Mouse (Mus musculus) bone marrow, adult 2 months (tissue): ENCODE results near the gene Myo7a. TPM values are rescaled to one million over a fixed set of nuclear protein-coding genes. Genes with fewer than 3 reads are reported as not detected.

Experiments used
- H3K27ac ChIP-seq: fragments of 200-500 bp; 2 replicates; pipeline ENCODE4 v1.5.1; 2012; ENCODE audit warnings: low read depth, mild to moderate bottlenecking, control low read depth, inconsistent platforms, low read length; ENCODE audit not compliant: control insufficient read depth, poor library complexity, insufficient read depth
- H3K4me1 ChIP-seq: fragments of 200-500 bp; 2 replicates; pipeline ENCODE4 v1.6.1; 2011; ENCODE audit warnings: low read length; ENCODE audit not compliant: control insufficient read depth, insufficient read depth
- H3K4me3 ChIP-seq: fragments of 200-500 bp; replicated peaks from 2 replicates; pipeline ENCODE3; 2011; ENCODE audit warnings: mild to moderate bottlenecking, low read depth, low read length, control low read depth; ENCODE audit not compliant: control insufficient read depth
- CTCF ChIP-seq: fragments of 200-500 bp; IDR thresholded peaks from 2 replicates; pipeline ENCODE4 v1.5.1; 2011; ENCODE audit warnings: low read length, control low read depth; ENCODE audit not compliant: control insufficient read depth, insufficient read depth
- POLR2A ChIP-seq: fragments of 200-500 bp; IDR thresholded peaks from 2 replicates; pipeline ENCODE4 v1.6.1; 2011; ENCODE audit warnings: low read depth, mild to moderate bottlenecking, control low read depth, low read length, borderline replicate concordance; ENCODE audit not compliant: control insufficient read depth
- WGBS: fragments of 180-500 bp; shearing (Covaris S2); methylation state at CpG from one replicate; pipeline ENCODE4 v1.1.7; 2018; 5-methylcytosine and 5-hydroxymethylcytosine counted together
- polyA plus RNA-seq: library from polyadenylated mRNA; stranded (reverse); fragments of >200 nt; gene quantifications from 2 replicates; pipeline ENCODE4 v1.2.4, GENCODE M21; 2011; ENCODE audit warnings: low replicate concordance; ENCODE audit not compliant: missing spikeins, insufficient read depth, insufficient read length

Gene Myo7a
- polyA plus RNA-seq, 1 experiment = 27.0 TPM

DNA sequence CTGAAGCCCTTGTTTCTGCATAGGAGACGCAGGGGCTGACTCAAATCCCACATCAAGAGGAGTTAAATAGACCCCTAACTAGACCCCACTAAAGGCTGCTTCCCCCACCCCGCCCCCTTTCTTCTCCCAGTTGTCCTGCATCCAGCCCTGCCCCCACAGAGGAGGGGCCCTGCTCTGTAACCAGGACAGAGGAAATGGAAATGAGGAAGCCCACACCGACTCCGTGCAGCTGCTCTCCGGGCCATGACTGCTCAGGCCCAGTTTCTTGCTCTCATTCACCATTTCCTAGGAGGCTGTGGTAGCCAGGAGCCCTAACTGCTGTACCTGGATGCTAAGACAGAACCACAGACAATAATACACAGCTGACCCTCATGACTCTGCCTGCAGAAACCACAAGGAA is 36.9 kb downstream of the Myo7a start:
- Histone ChIP-seq H3K4me3 (no peak overlapping the region), H3K4me1 (peaks cover 3% of the 10 kb centered on the region; the same call in 1 of the 2 replicates), H3K27ac (no peak overlapping the region)
- TF ChIP-seq POLR2A = no peak
- TF ChIP-seq CTCF = no peak
- WGBS = 19% methylated on average over 5 of the region's 5 CpGs

- Histone ChIP-seq H3K27ac (no peak overlapping the region), H3K4me1 (peaks cover under 1% of the 10 kb centered on the region; the same call in 1 of the 2 replicates), H3K4me3 (no peak overlapping the region)
- TF ChIP-seq POLR2A = no peak
- no peak for TF ChIP-seq CTCF
- 76% methylated on average over 11 of the region's 11 CpGs for WGBS
These were observed 41.9 kb downstream of the Myo7a start for GRCm38 (mm10) chr7:98077453-98077852.

GRCm38 (mm10) chr7:98071620-98072019 is 47.7 kb downstream of the Myo7a start:
- Histone ChIP-seq H3K4me3 (no peak overlapping the region), H3K4me1 (no peaks in the 10 kb centered on the region), H3K27ac (no peak overlapping the region)
- WGBS = 30% methylated on average over 5 of the region's 5 CpGs
- TF ChIP-seq POLR2A (no peak), CTCF (peak; percentile 99)

DNA sequence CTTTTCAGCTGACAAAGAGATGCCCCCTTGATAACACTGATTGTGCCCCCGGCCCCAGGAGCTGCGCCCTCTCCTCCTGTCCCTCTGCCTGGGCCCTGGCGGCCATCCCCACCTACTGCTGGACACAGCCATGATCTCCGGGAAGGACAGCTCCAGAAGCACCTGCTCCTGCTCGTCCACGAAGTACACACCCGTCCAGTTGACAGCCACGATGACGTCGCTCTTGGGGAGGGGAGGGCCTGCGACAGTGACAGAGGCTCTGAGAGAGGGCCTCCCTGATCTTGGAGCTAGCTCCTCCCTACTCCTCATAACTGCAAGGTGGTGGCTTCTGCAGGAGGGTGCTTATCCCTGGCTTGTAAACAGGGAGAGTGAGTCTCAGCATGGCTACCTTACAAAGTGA is 53.1 kb downstream of the Myo7a start:
- Histone ChIP-seq H3K27ac (no peak overlapping the region), H3K4me1 (no peaks in the 10 kb centered on the region), H3K4me3 (no peak overlapping the region)
- WGBS = 85% methylated on average over 11 of the region's 11 CpGs
- TF ChIP-seq CTCF = no peak
- no peak for TF ChIP-seq POLR2A

DNA sequence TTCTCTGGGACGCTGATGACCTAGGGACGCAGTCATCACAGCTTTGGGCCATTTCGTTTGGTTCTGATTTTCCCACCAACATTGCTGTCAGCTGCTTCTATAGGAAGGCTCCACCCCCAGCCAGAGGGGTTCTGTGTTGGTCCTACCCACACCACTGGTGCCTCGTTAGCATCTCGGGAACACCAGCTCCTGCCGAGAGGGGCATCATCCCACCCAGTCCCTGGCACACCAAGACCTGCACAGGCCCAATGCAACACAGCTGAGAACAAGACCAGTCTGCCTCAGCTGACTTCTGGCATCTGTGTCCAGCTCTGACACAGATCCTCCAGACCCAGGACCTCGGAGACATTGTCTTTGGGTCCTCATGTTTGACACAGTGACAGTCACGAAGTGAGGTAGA is 64.4 kb downstream of the Myo7a start:
- Histone ChIP-seq H3K4me1 (no peaks in the 10 kb centered on the region), H3K27ac (no peak overlapping the region), H3K4me3 (no peak overlapping the region)
- WGBS = 84% methylated on average over 8 of the region's 8 CpGs
- TF ChIP-seq CTCF (no peak), POLR2A (no peak)

GRCm38 (mm10) chr7:98054461-98054860 is 64.9 kb downstream of the Myo7a start:
- TF ChIP-seq POLR2A (no peak), CTCF (no peak)
- Histone ChIP-seq H3K27ac (no peak overlapping the region), H3K4me3 (no peak overlapping the region), H3K4me1 (no peaks in the 10 kb centered on the region)
- WGBS = 67% methylated on average over 9 of the region's 9 CpGs

DNA sequence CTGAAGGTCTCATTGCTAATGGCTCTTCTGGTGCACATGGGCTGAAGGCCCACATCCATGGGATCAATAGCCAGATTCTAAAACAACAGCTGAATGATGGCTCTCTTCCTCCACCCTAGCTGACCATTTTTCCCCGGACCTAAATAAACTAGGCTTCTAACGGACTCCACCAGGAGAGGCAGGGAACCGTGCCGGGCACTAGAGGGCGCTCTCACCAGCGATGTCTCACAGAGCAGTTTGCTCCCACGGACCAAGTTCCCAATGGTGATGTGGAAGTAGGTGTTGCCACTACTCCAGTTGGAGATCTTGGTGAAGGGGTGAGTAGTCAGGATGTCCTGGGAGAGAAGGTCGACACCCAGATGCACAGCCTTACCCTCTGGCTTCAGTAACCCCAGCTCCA is 67.3 kb downstream of the Myo7a start:
- no peaks in the 10 kb centered on the region for H3K4me1 ChIP-seq
- no peak overlapping the region for H3K27ac ChIP-seq
- WGBS = 19% methylated on average over 8 of the region's 8 CpGs
- no peak overlapping the region for H3K4me3 ChIP-seq
- TF ChIP-seq POLR2A = no peak
- peak; percentile 82 for TF ChIP-seq CTCF

DNA sequence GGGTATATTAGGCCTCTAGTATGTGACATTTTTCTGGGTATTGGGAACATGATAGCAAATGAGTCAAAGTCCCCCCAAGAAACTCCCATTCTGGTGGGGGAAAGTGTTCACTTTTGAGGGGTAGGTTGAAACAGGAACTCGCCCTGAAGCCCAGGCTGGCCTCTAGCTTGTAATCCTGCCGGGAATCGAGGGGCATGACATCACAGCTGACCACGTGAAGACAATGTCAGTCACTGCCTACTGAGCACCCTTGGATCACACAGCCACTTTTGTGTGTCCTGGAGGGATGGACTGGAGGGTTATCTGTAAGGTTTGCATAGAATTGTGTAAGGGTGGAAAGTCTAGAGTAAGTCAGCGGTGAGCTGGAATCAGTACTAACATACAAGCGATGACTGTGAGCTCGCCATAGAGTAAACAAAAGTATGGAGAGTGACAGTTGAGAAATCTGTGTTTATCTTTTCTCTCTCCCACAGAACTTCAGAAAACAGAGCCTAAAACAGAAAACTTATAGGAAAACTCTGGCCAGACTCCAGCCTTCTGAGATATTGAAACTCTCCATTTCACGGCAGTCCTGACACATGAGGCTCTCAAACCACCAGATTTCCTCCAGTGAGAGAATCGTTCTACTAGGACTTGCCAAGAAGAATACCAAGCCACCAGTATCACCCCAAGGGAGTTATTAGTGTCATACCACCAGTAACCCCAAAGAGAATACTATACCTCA is 71.1 kb downstream of the Myo7a start:
- H3K4me1 ChIP-seq = no peaks in the 10 kb centered on the region
- 72% methylated on average over 9 of the region's 9 CpGs for WGBS
- H3K27ac ChIP-seq = no peak overlapping the region
- no peak for TF ChIP-seq CTCF
- no peak for TF ChIP-seq POLR2A
- no peak overlapping the region for H3K4me3 ChIP-seq
